Mouse (Mus musculus) G1E-ER4 (cell line): ENCODE data around the gene Sdc1. TPM values are rescaled to one million over a fixed set of nuclear protein-coding genes. Genes with fewer than 3 reads are reported as not detected.

ENCODE experiments used
- GATA1 ChIP-seq: IDR thresholded peaks from one replicate; pipeline ENCODE4 v1.8.0; 2012; ENCODE audit warnings: low read length, inconsistent platforms
- polyA plus RNA-seq: library from polyadenylated mRNA; stranded (reverse); fragments of >175 nt; gene quantifications from 2 replicates; pipeline ENCODE4 v1.2.3, GENCODE M21; 2012

Gene Sdc1
- polyA plus RNA-seq, 1 experiment = 0.70 TPM

DNA sequence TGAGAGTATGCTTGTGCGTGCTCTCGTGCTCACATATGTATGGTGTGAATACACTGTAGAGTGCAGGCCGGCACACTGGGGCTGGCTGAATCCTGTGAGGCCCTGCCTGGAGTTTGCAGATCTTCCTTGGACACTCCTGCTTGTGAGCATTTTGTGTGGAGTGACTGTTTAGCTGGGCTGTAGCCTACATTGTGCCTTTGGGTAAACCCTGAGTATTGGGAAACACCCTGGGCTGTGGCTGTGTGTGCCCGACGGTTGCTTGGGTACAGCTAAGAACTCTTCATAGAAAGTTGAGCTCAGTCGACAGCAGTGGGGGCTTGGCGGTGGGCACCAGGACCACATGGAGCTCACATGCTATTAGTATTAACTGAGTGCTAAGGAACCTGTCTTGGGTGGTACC is 5.1 kb downstream of the Sdc1 start:
- TF ChIP-seq GATA1 = no peak

DNA sequence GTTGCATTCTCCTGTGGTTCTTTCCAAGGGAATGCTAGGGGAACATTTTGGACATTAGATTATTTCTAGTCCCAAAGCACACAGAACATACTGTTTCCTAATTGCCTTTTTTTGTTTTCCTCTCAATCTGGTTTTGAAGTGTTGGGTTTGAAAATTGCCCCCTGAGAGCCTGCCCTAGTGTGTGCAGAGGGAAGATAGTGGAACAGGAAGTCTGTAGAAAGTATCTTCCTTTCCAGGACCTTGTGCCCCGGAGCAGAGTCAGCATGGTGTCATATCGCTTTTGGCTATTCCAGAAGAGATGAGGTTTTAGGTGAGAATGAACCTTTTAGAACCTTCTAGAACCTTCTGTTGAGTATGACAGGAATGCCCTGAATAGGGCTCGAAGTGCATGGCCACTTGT is 5.6 kb downstream of the Sdc1 start:
- TF ChIP-seq GATA1 = no peak

GRCm38 (mm10) chr12:8778106-8778505 is 7.0 kb downstream of the Sdc1 start:
- no peak for TF ChIP-seq GATA1

DNA sequence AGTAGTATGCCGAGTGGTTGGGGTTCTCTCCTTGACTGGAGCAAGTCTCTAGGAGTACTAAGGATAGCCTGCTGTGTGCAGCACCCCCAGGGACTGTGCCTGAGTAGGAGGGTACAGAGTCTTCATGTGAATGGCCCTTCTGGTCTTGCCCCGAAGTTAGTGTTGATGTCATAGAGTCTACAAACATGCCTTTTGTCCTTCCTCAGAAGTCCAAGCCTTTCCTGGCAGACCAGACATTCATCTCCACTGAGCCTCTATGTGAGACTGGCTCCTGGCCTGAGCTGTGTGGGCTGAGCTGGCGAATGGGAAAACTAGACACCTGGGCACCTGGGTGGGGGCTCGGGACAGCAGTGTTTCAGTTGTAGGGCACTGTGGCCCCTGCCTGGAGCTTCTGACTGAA is 8.7 kb downstream of the Sdc1 start:
- no peak for TF ChIP-seq GATA1

- TF ChIP-seq GATA1 = no peak
Observed at GRCm38 (mm10) chr12:8781121-8781520, 10.0 kb downstream of the Sdc1 start.

- no peak for TF ChIP-seq GATA1
Observed at GRCm38 (mm10) chr12:8781681-8782378, 10.7 kb downstream of the Sdc1 start.

GRCm38 (mm10) chr12:8782565-8782964 is 11.4 kb downstream of the Sdc1 start:
- TF ChIP-seq GATA1 = no peak

DNA sequence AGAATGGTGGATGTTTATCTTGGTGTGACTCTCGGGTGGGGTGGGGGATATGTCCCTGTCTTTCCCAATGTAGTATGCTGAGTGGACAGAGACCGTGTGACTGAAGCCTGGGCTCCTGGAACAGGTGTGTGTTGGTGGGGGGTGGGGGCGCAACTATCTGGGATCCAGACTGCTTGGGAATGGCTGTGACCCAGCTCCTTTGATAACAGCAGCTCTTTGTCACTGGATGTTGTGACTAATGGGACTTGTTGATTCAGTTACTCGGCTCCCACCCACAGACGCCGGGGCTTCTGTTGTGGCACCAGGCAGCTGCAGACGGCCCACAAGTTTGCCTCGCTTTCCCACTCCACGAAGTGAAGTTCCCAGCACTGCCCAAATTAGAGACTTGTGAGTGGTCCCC is 13.1 kb downstream of the Sdc1 start:
- no peak for TF ChIP-seq GATA1

DNA sequence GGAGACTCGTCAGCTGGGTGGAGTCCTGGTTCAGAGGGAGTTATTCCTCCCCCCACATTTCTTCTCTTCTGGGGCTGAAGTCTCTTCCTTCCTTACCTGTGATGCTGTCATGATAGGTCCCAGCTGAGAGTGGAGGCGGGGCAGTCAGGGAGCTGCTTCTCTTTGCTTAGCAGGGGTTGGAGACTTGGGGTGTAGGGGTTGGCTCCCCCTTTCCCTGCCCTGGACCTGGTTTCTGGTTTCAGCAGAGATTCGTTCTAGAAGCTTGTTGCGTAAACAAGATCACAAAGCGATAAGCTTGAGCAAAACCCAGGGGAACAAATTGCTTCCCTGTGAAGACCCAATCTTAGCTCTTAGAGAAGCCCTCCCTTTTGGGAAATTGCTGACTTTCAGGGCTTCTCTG is 15.4 kb downstream of the Sdc1 start:
- TF ChIP-seq GATA1 = no peak

DNA sequence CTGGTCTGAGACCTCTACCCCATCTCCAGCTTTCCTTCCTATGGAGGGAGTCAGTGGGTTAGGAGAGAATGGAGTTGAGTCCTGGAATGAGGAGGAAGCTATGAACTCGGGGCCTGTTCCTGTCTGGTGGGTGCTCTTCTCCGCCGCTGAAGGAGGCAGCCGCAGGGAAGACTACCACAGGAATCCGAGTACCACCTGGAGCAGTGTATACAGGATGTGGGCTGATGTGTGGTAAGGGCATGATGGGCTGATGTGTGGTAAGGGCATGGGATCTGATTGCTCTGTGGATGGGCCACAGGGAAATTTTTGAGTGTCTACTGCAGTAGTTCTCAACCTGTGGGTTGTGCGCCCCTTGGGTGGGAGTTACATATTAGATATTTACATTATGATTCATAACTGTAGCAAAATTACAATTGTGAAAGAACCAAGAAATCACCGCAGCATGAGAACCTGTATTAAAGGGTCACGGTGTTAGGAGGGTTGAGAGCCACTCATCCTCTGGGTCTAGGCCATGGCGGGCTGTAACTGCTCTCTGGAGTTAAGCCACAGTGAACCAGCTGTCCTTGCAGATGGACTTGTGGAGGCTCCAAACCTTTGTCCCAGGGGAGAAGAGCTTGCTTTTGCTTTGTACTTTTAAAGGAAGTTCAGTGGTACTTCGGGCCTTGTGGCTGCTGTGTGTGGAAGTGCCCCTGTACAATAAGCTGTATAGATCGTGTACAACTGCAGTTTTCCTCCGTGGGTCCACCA is 16.0 kb downstream of the Sdc1 start:
- no peak for TF ChIP-seq GATA1

DNA sequence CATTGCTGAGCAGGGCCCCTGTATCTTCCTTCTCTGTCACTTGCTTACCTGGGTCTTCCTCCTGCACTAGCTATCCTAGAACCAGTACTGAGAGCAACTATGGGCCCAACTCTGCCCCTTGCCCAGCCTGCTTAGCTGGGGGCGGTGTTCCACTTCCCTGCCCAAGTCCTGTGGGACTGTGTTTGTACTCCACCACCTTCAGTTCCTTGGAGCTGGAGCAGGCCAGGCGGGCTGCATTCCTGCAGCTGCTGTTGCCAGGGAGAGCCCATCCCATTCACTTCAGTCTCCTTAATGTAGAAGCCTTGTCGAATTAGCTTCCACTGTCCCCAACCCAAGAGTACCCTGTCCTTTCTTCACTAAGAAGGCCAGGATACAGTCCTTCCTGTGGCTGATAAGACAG is 17.3 kb downstream of the Sdc1 start:
- no peak for TF ChIP-seq GATA1

GRCm38 (mm10) chr12:8790615-8791014 is 19.5 kb downstream of the Sdc1 start:
- no peak for TF ChIP-seq GATA1

- no peak for TF ChIP-seq GATA1
Observed at GRCm38 (mm10) chr12:8793410-8794051, 22.4 kb downstream of the Sdc1 start.

DNA sequence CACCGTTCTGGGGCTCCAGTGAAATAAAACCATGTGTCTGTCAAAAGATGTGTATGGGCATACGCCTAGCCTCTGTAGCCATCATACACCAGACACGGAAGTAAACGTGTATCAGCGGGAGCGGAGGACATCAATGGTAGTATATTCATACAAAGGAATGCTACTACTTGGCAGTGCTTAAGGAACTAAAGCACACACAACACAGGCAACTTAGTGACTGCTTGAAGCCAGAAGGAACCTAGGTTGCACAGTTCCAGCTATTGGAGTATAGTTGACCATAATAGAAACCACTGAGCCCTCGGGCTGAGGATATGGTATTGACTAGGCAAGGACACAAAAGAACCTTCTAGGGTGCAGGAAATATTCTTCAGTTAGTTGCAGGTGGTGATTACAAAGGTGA is 26.8 kb downstream of the Sdc1 start:
- no peak for TF ChIP-seq GATA1

GRCm38 (mm10) chr12:8798486-8799020 is 27.4 kb downstream of the Sdc1 start:
- no peak for TF ChIP-seq GATA1

DNA sequence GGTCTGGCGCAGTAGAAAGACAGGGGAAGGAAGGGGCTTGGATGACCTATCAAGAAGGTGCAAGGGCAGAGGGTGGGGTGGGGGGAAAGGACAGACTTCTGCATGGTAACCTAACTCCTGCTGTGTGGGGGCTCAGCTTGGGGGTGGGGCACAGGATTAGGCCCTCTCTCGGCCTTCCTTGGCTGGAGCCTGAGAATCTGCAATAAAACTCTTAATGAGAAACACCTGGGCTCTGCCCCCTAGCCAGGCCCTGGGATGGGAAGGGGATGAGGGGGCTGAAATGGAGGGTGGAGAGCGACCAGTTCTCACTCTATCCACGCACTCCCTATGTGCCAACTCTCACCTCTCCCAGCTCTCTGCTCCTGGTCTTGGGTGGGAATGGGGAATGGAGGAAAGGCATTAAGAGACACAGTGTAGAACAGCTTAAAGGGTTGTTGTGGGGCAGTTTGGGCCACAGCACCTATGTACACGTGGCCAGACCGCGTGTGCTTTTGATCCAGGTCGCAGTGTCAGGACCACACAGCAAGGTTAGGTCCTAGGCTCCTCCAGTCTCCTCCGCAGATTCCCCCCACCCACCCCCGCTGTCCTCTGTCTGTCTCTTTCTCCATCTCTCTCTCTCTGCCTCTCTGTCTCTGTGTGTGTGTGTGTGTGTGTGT is 32.4 kb downstream of the Sdc1 start:
- TF ChIP-seq GATA1 = no peak
